Mouse (Mus musculus) CD8-positive naive resting alpha-beta T cell, adult 2 months (primary cell): ENCODE results near the gene Pnldc1.
A peak's percentile ranks its signal among the peaks of the same experiment; 100 is the strongest.
"Not testable (repeated sequence)": the region's sequence is repeated elsewhere in the genome, so short reads cannot be mapped to it uniquely, and the experiment has no call there.

Experiments used
- DNase-seq, 2 experiments: peaks; one replicate each; pipeline ENCODE4 v3.0.0; 2022; ENCODE audit warnings: low read depth in 2 of 2, low spot score in 2 of 2

Gene Pnldc1

DNA sequence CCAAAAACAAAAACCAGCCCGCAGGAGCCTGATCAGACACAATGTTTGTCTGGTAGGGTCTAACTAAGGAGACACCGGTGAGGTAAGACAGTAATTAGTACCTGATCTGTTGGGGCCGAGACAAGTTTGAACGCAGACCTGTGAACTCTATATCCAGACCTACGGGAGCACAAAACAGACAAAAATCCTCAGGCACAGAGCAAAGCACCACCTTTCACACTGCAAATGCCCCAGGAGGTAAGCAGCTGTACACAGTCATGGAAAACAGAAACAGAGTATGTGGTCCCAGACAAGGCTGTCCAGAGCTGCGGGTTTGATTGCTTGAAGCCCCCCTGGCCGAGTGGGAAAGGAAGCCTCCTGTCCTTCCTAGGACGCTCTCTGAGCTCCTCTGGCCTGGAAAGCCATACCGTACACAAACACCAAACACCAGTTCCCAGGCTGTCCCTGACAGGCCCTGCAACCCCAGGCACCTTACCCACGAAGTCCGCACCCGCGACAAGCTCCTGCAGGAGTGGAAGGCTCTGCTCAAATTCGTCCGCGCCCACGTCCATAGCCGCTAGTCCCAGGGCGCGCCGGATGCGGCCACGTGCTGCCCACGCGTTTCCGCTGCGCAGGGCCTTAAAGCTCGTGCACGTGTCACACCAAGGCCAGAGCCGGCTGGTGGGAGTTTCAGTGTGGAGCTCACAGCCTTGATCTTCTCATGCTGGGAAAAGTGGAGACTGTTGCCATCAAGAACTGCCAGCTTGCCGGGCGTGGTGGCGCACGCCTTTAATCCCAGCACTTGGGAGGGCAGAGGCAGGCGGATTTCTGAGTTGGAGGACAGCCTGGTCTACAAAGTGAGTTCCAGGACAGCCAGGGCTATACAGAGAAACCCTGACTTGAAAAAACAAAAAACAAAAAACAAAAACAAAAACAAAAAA is at the start of gene Pnldc1:
TSS of gene Pnldc1 (minus strand) at position 870 of the 920 bp plus-strand sequence.
- no peak for DNase-seq

DNA sequence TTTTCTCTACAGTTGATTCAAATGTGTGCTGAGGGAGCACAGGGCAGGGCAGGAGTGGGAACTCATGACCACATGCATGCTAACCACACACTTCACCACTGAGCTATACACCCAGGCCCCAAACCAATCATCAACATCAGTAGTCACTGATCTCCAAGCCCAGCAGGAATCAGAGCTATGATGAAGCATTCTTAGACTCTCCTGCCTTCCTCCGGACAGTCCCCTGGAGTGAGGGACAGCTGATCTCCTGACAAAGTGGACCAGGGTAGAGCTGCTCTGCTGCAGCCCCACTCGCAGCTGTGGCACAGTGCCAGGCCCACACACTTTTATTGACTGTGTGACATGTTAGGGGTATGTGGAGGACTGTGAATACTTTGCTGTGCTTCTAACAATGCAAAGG is 49.3 kb upstream of the Pnldc1 start:
- DNase-seq = not testable (repeated sequence)

DNA sequence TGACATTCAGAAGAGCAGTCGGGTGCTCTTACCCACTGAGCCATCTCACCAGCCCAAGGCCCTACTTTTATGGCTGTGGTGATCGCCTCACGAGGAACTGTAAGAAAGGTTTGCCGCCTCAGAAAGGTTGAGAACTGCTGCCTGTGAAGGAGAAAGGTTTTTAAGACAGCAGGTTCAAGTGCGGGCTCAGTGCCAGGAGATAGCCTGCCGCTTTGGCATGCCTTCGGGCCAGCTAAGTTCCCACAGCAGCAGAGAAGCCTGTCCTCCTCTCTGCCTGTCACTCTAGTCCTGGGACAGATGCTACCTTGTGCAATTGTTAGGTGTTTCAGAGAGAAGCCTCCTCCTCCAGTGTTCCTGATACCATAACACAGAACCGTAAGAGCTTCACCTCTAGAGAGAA is 46.6 kb upstream of the Pnldc1 start:
- no peak for DNase-seq

DNA sequence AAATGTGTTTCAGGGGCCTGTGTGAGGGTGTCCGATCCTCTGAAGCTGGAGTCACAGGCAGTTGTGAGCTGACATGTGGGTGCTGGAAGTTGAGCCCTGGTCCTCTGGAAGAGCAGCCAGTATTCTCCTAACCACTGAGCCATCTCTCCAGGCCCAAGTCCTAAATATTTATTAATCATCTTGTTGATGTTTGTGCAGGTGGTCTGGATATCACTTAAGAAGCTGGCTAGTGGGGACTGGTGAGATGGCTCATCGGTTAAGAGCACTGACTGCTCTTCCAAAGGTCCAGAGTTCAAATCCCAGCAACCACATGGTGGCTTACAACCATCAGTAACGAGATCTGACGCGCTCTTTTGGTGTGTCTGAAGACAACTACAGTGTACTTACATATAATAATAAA is 39.6 kb upstream of the Pnldc1 start:
- no peak for DNase-seq

DNA sequence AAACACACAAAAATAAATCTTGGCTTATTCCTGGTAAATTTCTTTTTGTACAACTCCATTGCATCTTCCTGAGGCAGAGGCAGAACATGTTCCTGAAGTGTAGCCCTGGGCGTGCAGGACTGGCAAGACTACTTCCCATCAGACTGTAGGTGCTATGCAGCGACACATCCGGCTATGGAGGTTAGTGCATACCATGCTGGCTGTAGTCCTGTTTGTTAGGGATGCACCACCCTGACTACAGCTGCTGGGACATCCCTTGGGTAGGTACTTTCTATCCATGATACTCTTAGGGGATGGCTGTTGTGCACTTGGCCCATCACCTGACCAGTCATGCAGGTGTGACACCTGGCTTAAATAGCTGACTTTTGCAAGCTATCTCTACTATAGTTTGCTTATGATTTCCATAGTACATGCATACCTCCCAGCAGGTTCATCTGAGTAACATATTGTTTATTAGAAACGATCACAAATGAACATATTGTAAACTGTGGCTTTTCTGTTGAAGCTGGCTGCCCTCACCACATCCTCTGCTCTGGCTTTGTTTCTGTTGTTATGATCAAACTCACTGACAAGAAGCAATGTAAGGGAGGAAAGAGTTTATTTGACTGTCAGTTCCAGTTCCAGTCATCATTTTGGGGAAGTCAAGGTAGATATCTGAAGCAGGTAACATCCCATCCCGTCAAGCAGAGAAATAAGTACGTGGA is 32.6 kb upstream of the Pnldc1 start:
- no peak for DNase-seq

DNA sequence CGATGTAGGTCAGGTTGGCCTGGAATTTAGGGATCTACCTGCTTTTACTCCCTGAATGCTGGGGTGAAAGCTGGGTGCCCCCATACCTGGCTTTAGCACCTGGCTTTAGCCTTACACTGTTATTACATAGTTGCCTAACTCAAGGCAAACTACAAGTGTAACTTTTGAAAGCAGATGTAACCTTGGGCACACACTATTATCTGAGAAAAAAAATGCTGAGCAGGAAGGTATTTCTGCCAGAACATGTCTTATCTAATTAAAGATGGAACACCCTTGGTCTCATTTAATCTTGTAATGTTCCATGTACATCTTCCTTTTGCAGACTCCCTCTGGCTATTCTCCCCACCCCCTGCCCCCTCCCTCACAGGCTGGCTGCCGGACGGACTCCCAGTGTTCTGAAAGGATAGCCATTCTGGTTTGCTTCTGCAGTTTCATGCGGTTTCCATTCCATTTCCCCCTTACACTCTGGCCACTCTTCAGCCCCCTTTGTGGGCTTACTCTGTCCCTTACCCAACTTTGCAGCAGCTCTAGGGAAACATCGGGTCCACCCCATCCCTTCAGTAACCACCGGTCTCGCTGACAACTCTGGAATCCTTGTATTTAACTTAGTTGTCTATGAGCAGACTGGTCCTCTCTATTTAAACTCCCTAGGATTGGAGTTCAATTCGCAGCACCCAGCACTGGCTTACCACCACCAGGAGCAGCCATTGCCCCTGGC is 31.7 kb upstream of the Pnldc1 start:
- DNase-seq = no peak

DNA sequence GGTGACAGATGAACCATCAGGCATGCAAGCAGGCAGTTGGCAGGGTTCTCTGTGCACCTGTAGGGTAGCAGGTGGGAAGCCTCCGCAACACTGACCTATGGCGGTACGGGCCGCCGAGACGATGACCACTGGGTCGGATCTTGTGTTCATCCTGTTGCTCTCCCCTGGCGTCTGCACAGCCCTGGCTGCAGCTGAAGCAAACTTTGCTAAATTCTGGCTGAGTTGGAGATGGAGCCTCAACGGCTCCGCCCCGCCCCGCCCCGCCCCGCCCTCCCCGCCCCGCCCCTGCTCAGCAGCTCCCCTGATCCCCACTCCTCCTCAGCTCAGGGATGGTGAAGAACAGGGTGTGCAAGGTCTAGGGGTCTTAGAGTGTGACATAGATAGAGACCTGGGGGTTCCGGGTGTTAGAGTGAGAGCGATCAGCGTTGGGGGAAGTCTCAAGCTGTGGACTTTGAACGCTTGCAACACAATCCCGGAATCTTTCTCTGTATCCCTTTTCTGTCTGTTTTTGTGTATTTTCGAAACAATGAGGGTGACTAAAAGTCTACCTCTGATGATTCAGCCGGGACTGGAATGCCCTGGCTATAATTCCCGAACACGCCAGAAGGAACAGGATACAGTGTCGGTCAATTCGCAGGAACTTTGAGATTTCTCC is 30.2 kb upstream of the Pnldc1 start, which contains the start of gene Acat3:
TSS of gene Acat3 (minus strand) at position 450 of the 655 bp plus-strand sequence.
- no peak for DNase-seq

DNA sequence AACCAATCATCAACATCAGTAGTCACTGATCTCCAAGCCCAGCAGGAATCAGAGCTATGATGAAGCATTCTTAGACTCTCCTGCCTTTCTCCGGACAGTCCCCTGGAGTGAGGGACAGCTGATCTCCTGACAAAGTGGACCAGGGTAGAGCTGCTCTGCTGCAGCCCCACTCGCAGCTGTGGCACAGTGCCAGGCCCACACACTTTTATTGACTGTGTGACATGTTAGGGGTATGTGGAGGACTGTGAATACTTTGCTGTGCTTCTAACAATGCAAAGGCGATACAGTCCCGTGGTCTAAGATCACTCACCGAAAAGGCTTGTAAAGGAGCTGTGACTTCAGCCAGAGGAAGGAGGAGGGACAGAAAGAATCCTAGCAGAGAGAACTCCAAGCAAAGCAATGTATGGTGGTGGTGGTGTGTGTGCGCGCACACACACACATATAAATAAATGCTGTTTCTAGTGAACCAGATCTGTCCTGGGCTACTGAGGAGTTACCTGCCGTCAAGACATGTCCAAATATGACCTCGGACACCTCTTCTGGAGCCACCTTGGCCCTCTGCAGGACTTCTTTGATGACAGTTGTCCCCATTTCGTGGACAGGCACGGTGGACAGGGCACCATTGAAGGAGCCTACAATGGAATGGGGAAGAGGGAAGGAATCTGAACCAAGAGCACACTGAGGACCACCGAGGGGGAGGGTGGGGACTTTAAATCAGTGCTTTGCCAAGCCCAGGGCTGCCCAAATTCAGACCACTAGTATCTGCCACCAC is 29.5 kb upstream of the Pnldc1 start:
- not testable (repeated sequence) for DNase-seq

DNA sequence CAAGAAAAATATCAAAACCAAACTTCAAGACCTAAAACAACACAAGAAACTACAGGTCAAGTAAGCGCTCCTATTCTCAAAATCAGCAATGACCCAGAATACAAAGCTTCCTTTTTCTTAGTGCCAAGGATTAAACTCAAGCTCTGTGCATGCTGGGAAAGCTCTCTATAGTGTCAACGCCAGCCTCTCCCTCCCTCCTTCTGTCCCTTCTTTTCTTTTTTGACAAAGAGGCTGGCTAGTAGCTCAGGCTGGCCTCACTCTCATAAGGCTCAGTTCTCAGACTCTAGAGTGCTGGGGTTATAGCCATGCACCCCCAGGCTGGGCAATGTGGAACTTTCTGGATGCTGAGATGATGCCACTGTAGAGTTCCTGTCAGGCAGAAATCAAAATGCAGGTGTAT is 28.0 kb upstream of the Pnldc1 start:
- DNase-seq = no peak

DNA sequence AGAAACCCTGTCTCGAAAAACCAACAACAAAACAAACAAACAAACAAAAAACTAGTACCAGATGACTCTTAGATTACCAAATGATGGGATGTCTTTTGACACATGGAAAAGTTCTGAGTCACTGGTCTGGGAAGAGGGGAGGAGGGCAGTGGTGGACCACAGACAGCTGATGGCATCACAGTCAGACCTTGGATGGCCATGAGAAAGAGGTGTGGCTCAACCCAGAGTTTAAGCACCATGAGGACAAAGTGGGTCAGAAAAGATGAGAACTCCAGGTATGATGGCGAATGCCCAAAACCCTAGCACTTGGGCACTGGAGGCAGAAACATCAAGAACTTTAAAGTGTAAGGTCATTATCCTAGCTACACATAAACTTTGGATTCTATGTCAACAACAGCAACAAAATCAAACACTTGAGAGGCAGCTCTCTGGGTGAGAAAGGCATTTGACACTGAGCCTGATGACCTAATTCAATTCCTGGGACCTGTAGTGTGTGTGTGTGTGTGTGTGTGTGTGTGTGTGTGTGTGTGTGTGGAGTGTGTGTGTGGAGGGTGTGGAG is 27.5 kb upstream of the Pnldc1 start:
- DNase-seq = no peak

DNA sequence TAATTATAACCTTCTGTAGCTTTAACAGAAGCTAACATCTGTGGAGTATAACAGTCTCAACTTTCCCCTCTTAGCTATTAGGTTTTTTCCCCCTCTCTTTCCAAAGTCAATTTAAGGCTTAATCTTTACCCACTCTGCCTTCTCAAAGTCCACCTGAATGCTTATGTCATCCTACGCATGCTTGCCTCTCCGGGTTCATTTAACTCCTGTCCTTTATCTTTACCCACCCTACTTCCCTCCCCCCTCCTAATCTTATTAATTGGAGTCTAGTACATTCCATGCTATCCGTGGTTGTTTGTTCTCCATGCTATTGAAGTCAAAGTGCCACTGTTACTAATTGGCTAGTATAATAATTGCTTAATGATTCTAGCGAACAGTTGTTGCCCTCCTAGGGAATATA is 25.7 kb upstream of the Pnldc1 start:
- DNase-seq = no peak

DNA sequence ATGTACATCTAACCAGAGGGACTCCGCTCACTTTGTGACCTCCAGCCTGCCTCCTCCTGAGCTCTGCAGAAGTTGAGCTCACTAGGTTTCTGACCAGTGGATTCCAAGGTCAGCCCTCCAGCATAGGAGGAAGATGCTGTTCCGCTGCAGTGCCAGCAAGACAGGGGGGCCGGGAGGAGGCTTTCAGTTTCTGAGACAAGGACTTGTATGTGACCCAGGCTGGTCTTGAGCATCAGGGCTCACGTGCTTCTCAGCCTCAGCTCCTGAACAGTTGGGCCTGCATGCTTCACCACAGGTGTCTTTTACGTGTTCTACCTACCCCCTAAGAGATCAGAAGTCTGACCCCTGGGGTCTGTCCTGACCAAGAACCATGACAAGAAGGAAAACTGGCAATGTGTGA is 21.5 kb upstream of the Pnldc1 start:
- not testable (repeated sequence) for DNase-seq

DNA sequence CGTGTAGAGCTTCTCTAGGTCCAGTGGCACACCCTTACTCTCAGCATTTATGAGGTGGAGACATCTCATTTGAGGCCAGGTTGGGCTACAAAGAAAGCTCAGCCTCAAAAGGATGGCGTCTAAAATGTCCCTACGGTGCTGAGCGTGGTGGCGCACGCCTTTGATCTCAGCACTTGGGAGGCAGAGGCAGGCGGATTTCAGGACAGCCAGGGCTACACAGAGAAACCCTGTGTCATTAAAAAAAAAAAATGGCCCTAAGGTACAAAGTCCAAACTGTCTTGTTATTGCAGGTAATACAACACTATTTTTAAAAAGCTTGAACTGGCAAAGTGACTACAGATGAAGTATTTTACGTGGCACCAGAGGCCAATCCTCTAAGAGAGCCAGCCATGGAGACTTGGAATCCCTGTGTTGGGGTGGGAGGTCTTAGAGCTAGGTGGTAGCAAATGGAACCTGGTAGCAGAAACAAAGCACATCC is 15.7 kb upstream of the Pnldc1 start:
- no peak for DNase-seq

DNA sequence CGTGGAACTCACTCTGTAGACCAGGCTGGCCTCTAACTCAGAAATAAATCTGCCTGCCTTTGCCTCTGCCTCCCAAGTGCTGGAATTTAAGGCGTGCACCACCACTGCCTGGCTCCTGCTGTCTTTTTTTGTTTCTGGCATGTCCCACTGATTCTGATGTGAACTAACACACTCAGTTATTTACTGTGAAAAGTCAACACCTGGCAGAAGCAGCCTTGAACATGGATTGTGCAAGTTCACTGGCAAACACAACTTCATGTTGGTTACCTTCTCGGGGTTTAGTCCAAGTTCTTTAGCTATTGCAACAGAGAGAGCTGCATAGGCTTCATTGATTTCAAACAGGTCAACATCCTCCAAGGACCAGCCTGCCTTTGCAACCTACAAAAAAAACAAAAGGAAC is 15.0 kb upstream of the Pnldc1 start:
- no peak for DNase-seq

DNA sequence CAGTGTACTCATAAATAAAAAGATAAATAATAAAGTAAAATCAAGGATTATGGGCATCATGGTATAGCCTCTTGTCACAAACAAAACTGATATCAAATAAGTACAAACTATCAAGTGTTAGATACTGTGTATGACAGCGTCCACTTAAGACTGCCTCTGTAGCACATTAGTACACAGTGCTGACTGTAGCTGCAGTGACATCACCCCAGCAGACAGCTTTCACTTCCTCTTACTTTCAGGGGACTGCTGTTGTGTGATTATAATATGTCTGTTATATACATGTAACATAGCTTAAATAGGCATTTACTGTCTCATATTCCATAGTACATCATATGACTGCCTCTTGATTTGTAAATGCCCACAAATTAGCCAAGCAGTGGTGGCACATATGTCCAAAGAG is 11.0 kb upstream of the Pnldc1 start:
- no peak for DNase-seq

DNA sequence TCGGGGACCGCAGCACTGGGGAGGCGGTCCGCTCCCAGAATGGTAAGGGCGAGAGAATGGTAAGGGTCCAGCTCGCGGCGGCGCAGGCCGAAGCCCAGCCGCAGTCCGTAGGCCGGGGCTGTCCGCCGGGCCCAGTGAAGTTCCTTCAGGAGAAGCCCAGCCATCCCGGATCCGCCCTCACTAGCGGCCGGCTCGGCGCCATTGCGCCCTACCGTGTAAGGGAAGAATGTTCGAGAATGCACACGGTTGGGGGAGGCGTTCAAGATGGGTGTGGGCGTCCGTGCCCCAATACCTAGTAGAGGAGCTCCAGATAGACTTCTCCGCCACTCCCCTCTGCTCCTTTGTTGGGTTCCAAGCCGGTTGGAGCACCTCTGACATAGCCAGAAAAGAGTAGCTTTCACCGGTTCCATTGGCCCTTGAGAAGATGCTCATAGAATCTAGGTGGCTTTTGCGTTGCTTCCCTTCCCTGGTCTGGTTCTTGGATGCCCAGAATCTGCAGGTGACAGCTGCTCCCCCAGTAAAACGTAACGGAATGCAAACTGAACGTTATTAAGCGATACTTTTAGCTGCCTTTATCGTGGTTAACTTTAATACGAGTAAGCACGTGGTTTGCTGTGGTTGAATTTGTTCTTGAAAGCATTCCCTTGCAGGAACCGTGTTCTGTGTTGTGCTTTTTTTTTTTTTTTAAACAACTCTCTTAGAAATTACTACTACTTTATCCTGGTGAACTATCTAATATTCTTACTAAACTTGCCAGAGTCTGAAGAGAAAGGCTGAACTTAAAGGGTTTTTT is 6.8 kb upstream of the Pnldc1 start:
- peak; percentile 21 to 47 for DNase-seq

DNA sequence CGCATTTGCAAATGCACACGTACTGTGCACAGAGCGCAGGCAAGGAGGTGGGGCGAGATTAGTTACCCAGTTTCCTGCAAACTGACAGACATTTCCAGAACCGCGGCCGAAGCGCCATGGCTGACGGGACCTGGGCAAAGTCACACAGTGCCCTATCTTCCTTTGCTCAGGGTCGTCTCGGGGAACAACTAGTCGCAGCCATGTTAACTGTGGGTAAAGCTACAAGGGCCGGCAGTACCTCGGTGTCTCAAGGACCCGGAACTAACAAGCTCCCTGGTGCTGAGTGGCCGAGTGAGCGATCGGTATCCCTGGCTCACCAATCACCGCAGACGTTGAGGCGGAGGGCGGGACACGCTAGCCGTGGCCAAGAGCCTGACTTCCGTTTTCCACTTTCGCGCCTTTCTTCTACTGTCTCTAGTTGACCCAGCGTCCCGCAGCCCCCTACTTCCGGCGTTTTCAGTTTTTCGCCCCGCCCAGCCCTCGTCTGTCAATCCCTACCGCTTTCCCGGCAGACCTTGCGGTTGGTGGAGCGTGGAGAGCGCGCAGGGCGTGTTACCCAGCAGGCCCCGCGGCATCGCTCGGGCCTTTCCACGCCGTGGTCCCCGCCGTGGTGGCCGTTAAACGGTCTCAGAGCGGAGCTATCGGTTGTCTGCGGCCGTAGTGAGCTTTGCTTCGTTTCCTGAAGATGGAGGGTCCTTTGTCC is 6.0 kb upstream of the Pnldc1 start, which contains the start of gene Mrpl18:
TSS of gene Mrpl18 (minus strand) at position 465 of the 703 bp plus-strand sequence.
- peak; percentile 96 for DNase-seq

DNA sequence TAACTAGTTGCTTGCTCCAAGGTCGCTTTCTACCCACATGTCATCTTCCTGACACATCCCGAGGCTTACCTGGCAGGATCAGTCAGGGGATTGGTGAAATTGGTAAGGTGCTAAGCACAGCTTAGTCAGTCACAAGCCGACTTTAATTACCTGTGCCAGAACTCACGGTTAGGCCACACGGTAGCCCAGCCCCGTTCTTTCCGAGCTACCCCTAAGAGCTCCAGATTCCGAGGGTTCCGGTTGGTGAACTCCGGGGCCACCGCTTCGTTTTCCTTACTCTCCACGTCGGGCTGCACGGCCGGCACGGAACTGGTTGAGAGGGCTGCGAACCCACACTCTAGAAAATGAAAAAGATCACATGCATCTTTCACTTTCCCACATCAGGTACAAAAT is 5.5 kb upstream of the Pnldc1 start, which contains the start of gene Tcp1:
TSS of gene Tcp1 (plus strand) at position 214 of the 393 bp plus-strand sequence.
- no peak for DNase-seq
